In the genomic region with DNA sequence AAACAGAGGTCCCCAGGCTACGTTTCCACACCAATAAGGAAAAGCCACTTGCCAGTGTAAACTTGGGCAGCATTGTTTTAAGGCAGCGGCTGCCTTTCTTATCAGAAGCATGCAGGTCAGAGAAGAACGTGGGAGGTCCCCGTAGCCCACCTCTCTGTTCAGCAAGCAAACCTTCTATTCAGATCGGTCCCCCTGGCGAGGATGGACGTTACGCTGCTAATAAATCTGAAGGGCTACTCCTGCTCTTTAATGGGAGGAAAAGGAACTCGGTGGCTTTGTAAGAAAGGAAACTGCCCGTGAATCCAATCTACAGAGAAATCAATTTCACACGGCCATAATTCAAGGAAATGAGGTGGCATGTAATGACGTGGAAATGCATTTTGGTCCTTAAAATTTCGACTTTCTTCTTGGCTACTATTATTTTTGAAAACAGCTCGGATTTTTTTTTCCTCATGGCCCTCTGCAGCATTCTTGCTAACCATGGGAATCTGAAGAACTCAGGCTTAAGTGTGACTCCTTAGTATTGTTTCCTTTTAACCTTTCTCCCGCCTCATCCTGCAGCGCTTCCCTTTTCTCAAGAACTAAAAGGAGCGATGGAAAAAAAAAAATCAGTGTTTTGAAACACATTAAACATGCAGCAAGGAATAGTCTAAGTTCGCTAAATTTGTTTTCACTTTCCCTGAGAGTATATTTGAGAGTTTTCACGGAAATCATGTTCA, we compare ENCODE assay signal across 8 mouse cellular contexts. TPM values are rescaled to one million over a fixed set of nuclear protein-coding genes. Genes with fewer than 3 reads are reported as not detected.
A peak's percentile ranks its signal among the peaks of the same experiment; 100 is the strongest.
DNase-seq lines count a peak whose midpoint lies in the region; ATAC-seq and TF ChIP-seq lines count a peak whose summit lies in the region.

No protein-coding gene starts in this region.

- intact Hi-C loops in gastrocnemius, adult 2 months (cut with DNase I) = no loop called here

- no peak overlapping the region for H3K9ac ChIP-seq in embryonic facial prominence, embryonic 12.5 days
- H3K9ac ChIP-seq in midbrain, embryonic 13.5 days (replicated peaks) = 0 out of 2 replicates have a peak overlapping the region, but pooled peaks have one; percentile 36

- H3K27me3 ChIP-seq in embryonic facial prominence, embryonic 12.5 days = no peaks in the 10 kb centered on the region
- no peaks in the 10 kb centered on the region for H3K27me3 ChIP-seq in midbrain, embryonic 13.5 days

- WGBS in embryonic facial prominence, embryonic 12.5 days = 42% methylated on average over 19 of the region's 19 CpGs
- 37% methylated on average over 19 of the region's 19 CpGs for WGBS in midbrain, embryonic 13.5 days

- TF ChIP-seq CTCF in gastrocnemius, adult 2 months (IDR thresholded peaks at IDR 0.05) = no peak

- H3K4me1 ChIP-seq in embryonic facial prominence, embryonic 12.5 days = no peaks in the 10 kb centered on the region
- no peaks in the 10 kb centered on the region for H3K4me1 ChIP-seq in midbrain, embryonic 13.5 days (replicated peaks)

- peak overlapping the region; percentile 57 for H3K4me3 ChIP-seq in gastrocnemius, adult 2 months
- H3K4me3 ChIP-seq in embryonic facial prominence, embryonic 12.5 days = no peak overlapping the region
- peak overlapping the region; percentile 12; the same call in 1 of the 2 replicates for H3K4me3 ChIP-seq in midbrain, embryonic 13.5 days (replicated peaks)

- H3K27ac ChIP-seq in gastrocnemius, adult 2 months = peak overlapping the region; percentile 53
- no peak overlapping the region for H3K27ac ChIP-seq in embryonic facial prominence, embryonic 12.5 days
- no peak overlapping the region for H3K27ac ChIP-seq in midbrain, embryonic 13.5 days

- H3K9me3 ChIP-seq in embryonic facial prominence, embryonic 12.5 days = no peaks in the 10 kb centered on the region
- no peaks in the 10 kb centered on the region for H3K9me3 ChIP-seq in midbrain, embryonic 13.5 days

- no peak for ATAC-seq in embryonic facial prominence, embryonic 12.5 days (ENCODE audit: insufficient number of reproducible peaks, insufficient read depth, low FRiP score, low TSS enrichment)
- no peak for ATAC-seq in midbrain, embryonic 13.5 days
- no peak for ATAC-seq in monocyte, adult 5-6 weeks (replicated peaks; ENCODE audit: insufficient number of reproducible peaks, low FRiP score, low TSS enrichment, poor library complexity, severe bottlenecking)

- no peaks in the 10 kb centered on the region for H3K36me3 ChIP-seq in embryonic facial prominence, embryonic 12.5 days
- H3K36me3 ChIP-seq in midbrain, embryonic 13.5 days = no peaks in the 10 kb centered on the region

- H3K4me2 ChIP-seq in embryonic facial prominence, embryonic 12.5 days (replicated peaks) = peak overlapping the region; percentile 16; the same call in 1 of the 2 replicates
- H3K4me2 ChIP-seq in midbrain, embryonic 13.5 days (replicated peaks) = peak overlapping the region; percentile 31

- no peak for DNase-seq in gastrocnemius, adult 2 months
- no peak for DNase-seq in gastrocnemius, adult 8-10 months (ENCODE audit: low spot score in 2 of 2)
- peak; percentile 39 for DNase-seq in hindlimb bud, embryonic 11.5 days (ENCODE audit: extremely low spot score, low read depth, low spot score)
- no peak for DNase-seq in cerebellum, postnatal 4 days (ENCODE audit: low spot score in 2 of 2)
- DNase-seq in right cerebral cortex, postnatal 4 days = no peak

RNA-seq across cellular contexts. Expression of a gene that starts 42.7 kb away (rescaled TPM):
- total RNA-seq in gastrocnemius, adult 2 months (2021) = 100 to 1,000 TPM; 148 to 292 TPM
- total RNA-seq in gastrocnemius, adult 8-10 months (2022) = 100 to 1,000 TPM; 183 to 235 (median 201) TPM
- polyA plus RNA-seq in embryonic facial prominence, embryonic 12.5 days (2016; fragmentation: Nextera tagmentation; extraction: Ambion mirVana) = 7.5 and 9.2 TPM in 2 replicates
- polyA plus RNA-seq in midbrain, embryonic 13.5 days (2015; fragmentation: Nextera tagmentation; extraction: Ambion mirVana) = 3.5 and 5.3 TPM in 2 replicates
- 0.29 TPM in 1 of 3 replicates, not detected in the others for total RNA-seq in monocyte, adult 5-6 weeks (2017)

RNA-seq across cellular contexts. Expression of a gene that starts 43.1 kb away (rescaled TPM):
- 10 to 100 TPM; 26.6 to 27.7 TPM for total RNA-seq in gastrocnemius, adult 2 months (2021)
- total RNA-seq in gastrocnemius, adult 8-10 months (2022) = 10 to 100 TPM; 25.4 to 29.8 (median 27.3) TPM
- 85.1 and 93.6 TPM in 2 replicates for polyA plus RNA-seq in embryonic facial prominence, embryonic 12.5 days (2016; fragmentation: Nextera tagmentation; extraction: Ambion mirVana)
- 58.4 and 61.9 TPM in 2 replicates for polyA plus RNA-seq in midbrain, embryonic 13.5 days (2015; fragmentation: Nextera tagmentation; extraction: Ambion mirVana)
- total RNA-seq in monocyte, adult 5-6 weeks (2017) = 73.3 to 97.7 TPM (median 84.5 TPM) in 3 replicates

Comparison
In these comparisons a context has a peak if more than half of its experiments do, and no peak if none do; other contexts are left out.
1. RNA of a gene that starts 42.7 kb away (total RNA-seq): 148 to 292 TPM in gastrocnemius, adult 2 months and 183 to 235 TPM in gastrocnemius, adult 8-10 months; 0.29 TPM in monocyte, adult 5-6 weeks; every median in the first group is over 100 times any median in the second.